Mouse (Mus musculus): ENCODE measurements around the gene Afap1l2. TPM values are rescaled to one million over a fixed set of nuclear protein-coding genes. Genes with fewer than 3 reads are reported as not detected.

The Afap1l2 gene
- total RNA-seq, 1 experiment from 2014 or later = not detected

DNA sequence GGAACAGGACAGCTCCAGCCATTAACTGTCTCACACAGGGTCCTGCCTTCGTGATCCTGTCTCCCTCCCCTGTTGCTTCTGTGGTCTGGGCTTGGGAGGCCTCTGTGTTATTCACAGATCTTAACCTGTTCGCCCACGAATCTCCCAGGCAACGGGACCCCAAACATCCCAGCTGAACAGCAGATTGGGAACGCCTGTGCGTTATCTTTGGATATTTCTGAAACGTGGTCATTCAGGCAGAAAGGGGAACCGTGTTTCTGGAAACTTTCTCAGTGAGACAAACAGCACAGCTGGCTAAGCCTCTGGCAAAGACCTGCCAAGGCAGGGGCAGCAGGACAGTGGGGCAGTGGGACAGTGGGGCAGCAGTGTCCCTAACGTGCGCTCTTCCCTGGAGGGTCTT is 24.3 kb downstream of the Afap1l2 start:
- no peak for ATAC-seq (ENCODE audit: extremely low read depth, insufficient number of reproducible peaks, low FRiP score, poor library complexity, severe bottlenecking)

DNA sequence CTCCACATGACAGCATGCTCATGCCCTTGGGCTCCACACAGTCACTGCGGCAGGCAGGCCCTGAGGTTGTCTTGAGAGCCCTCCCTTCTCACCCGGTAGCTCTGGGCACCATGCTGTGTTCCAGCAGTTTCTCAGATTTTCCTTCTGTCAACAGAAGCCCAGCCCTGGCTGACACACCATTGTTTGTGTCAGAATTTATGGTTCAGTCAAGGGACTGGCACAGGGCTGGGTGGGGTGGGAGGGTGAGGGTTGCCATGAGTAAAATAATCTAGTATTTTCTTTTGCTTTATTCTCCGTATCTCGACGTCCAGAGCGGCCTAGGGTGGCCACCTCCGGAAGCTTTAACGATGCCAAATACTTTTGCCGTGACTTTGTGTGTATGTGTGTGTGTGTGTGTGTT is 26.3 kb downstream of the Afap1l2 start:
- no peak for ATAC-seq (ENCODE audit: extremely low read depth, insufficient number of reproducible peaks, low FRiP score, poor library complexity, severe bottlenecking)

- ATAC-seq (ENCODE audit: extremely low read depth, insufficient number of reproducible peaks, low FRiP score, poor library complexity, severe bottlenecking) = no peak
Measured at GRCm38 (mm10) chr19:56980803-56981202, 27.2 kb downstream of the Afap1l2 start.

GRCm38 (mm10) chr19:56976962-56977948 is 30.8 kb downstream of the Afap1l2 start:
- no peak for ATAC-seq (ENCODE audit: extremely low read depth, insufficient number of reproducible peaks, low FRiP score, poor library complexity, severe bottlenecking)

- no peak for ATAC-seq (ENCODE audit: extremely low read depth, insufficient number of reproducible peaks, low FRiP score, poor library complexity, severe bottlenecking)
Measured at GRCm38 (mm10) chr19:56976515-56976914, 31.5 kb downstream of the Afap1l2 start.

- ATAC-seq (ENCODE audit: extremely low read depth, insufficient number of reproducible peaks, low FRiP score, poor library complexity, severe bottlenecking) = no peak
Measured at GRCm38 (mm10) chr19:56975502-56975901, 32.5 kb downstream of the Afap1l2 start.

- ATAC-seq (ENCODE audit: extremely low read depth, insufficient number of reproducible peaks, low FRiP score, poor library complexity, severe bottlenecking) = no peak
Measured at GRCm38 (mm10) chr19:56974159-56974558, 33.9 kb downstream of the Afap1l2 start.

DNA sequence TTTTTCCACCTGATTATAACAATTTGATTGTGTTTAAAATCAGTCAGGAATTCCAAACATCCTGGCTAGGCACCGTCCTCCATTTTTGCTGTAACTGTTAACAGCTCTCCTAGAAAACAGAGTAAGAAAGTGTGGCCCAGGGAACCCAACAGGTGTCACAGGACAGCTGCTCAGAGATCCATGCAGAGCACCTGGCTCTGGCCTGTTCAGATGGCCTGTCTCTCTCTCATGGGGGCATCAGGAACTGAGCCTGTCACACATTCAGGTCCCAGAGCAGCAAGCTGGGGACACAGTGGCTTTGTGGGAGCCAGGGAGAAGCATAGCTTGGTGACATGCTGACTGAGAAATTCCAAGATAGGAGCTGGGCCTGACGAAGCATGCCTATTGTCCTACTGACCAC is 35.3 kb downstream of the Afap1l2 start:
- ATAC-seq (ENCODE audit: extremely low read depth, insufficient number of reproducible peaks, low FRiP score, poor library complexity, severe bottlenecking) = no peak

DNA sequence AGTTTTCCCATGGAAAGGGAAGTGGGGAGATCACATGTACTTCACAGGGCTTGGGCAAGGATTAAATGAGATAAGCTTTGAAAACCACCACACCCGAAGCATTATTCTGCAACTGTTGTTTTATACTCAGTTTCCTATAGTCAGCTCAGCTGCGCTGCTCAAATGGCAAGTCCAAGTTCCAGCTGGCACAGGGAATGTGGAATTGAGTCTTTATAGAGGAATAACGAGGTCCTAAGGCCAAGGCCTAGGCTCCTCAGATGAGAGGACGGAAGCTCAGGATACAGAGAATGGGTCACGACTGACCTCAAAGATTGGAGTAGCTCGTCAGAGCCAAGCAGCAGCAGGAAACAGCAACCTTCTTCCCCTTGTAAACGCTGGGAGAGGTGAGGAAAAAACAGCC is 36.7 kb downstream of the Afap1l2 start:
- ATAC-seq (ENCODE audit: extremely low read depth, insufficient number of reproducible peaks, low FRiP score, poor library complexity, severe bottlenecking) = no peak

DNA sequence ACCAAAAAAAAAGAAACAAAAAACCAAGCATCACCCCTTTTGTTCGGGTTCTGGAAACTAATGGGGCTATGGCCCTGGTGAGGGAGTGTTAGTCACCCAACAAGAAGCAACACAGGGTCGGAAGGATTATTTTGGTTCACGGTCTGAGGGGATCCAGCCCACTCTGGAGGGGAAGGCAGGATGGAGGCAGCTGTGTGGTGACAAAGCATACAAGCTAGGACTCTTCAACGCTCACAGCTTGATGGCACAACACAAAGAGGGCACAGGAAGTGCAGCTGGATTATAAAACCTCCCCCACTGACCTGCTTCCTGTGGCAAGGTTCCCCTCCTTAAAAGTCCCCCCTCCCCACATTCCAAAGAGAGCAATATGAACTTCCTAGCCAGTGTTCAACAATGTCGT is 44.2 kb downstream of the Afap1l2 start:
- ATAC-seq (ENCODE audit: extremely low read depth, insufficient number of reproducible peaks, low FRiP score, poor library complexity, severe bottlenecking) = no peak

GRCm38 (mm10) chr19:56959601-56960000 is 48.4 kb downstream of the Afap1l2 start:
- no peak for ATAC-seq (ENCODE audit: extremely low read depth, insufficient number of reproducible peaks, low FRiP score, poor library complexity, severe bottlenecking)

- ATAC-seq (ENCODE audit: extremely low read depth, insufficient number of reproducible peaks, low FRiP score, poor library complexity, severe bottlenecking) = no peak
Measured at GRCm38 (mm10) chr19:56959057-56959456, 49.0 kb downstream of the Afap1l2 start.

DNA sequence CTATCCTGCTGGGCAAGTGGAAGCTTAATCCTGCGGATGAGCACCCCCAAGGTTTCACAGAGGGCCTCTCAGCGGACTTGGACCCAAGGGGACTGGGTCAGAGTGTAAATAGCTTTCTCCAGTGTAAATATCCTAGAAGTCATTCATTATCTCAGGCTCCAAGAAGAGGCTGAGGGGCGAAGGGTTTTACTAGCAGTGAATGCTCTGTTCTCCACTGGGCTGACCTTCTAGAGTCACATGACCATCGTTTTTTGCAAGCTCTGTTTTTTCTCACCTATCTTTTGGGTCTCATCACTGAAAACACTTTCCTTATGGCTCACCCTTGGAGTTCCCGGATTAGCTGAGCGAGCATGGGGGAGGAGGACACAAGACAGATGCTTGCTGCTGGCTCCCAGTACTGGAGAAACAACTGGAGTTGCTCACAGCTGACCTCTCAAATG is 49.4 kb downstream of the Afap1l2 start:
- no peak for ATAC-seq (ENCODE audit: extremely low read depth, insufficient number of reproducible peaks, low FRiP score, poor library complexity, severe bottlenecking)

DNA sequence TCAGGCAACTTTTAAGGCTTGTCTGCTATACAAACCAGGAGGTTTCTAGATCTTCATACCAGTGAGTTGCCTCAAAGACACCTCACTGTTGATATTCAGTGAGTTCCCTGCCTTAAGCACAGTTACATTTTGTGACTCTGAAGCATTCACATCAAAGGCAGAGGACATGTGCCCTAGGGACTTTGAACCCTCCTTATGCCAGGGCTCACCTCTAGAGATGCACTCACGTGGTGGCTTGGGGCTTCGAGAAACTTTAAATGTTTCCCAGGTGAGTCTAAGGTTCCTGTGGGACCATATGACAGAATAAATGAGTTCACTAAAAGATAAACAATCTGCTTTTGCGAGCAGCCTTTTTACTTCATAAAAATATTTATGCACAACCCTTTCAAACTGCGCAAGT is 50.0 kb downstream of the Afap1l2 start:
- no peak for ATAC-seq (ENCODE audit: extremely low read depth, insufficient number of reproducible peaks, low FRiP score, poor library complexity, severe bottlenecking)

DNA sequence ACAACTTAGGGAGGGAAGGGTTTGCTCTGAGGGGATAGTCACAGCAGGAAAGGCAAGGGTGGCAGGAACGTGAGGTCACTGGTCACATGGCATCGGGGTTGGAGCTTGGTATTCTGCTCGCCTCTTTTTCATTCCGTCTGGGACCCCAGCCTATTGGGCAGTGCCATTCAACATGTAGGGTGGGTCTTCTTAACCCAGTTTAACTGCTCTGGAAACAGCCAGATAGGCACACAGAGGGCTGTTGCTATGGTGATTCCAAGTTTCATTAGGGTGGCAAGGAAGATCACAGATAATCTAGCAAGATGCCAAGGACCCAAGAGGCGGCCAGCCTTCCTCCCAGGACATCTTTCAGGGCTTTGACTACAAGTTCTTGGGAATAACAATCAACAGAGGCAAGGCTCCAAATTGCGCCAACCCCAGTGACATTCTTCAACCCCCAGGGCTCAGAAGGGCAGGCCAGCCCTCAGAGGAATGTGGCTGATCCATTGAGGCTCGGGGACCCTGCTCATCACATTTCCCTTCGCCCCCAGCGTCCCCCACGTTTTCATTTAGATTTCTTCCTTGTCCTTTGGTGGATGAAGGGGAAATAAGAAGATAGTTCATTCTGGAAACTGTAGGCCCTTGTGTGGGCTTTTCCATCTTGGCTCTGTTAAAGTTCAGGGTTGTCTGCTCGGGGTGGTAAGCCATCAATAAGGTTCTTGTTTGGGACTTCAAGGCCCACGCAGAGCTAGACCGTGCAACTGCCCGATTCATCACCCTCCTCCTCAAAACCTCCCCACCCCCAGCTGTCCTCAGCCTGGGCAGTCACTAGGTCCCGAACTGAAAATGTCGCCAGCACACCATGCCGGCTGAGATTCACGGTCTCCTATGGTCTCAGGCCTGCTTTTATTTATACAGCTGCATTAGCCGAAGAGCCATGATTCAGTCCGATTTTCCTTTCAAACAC is 52.2 kb downstream of the Afap1l2 start:
- ATAC-seq (ENCODE audit: extremely low read depth, insufficient number of reproducible peaks, low FRiP score, poor library complexity, severe bottlenecking) = no peak

GRCm38 (mm10) chr19:56954857-56955256 is 53.2 kb downstream of the Afap1l2 start:
- ATAC-seq (ENCODE audit: extremely low read depth, insufficient number of reproducible peaks, low FRiP score, poor library complexity, severe bottlenecking) = no peak

DNA sequence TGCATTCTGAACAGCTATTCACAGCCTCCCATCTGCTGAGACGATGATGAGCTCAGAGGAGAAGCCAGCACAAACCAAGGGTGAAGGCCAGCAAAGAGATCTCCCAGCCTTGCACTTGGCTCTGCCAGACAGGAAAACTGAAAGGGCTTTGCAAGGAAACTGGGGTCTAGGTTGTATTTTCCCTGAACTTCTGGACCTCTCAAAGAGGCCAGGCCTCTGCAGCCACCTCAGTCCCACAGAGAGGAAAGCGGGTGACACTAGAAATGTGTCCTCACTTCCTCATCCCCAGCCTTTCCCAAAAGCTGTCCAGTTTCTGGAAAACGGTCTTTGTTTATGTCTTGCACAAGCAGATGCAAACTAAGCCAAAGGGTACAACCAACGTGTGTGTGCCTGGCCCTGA is 54.2 kb downstream of the Afap1l2 start:
- ATAC-seq (ENCODE audit: extremely low read depth, insufficient number of reproducible peaks, low FRiP score, poor library complexity, severe bottlenecking) = no peak

GRCm38 (mm10) chr19:56950818-56951217 is 57.2 kb downstream of the Afap1l2 start:
- ATAC-seq (ENCODE audit: extremely low read depth, insufficient number of reproducible peaks, low FRiP score, poor library complexity, severe bottlenecking) = no peak

DNA sequence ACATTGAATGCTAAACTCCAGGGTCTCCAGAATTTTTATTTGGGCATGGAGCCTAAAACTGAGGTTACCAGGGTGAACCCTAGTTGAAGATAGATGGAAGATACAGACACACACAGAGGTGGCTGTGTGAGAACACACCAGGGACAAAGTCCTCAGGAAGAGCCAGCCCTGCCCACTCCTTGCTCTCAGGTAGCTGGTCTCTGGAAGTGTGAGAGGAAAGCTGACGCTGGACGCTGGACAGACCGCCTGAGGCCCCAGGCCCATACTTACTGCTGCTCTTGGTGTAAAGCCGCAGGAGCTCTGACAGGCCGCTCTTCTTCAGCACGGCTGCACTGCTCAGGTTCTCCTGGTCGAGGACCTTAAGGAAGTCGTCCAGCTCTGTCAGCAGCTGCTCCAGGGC is 58.2 kb downstream of the Afap1l2 start:
- no peak for ATAC-seq (ENCODE audit: extremely low read depth, insufficient number of reproducible peaks, low FRiP score, poor library complexity, severe bottlenecking)

Measured in neutrophil, adult 5-6 weeks (primary cell).